Mouse (Mus musculus) C2C12 (cell line): ENCODE results near the gene C2cd4c. TPM values are rescaled to one million over a fixed set of nuclear protein-coding genes. Genes with fewer than 3 reads are reported as not detected.

Source experiments
- H3K27me3 ChIP-seq: one replicate; pipeline ENCODE4 v1.6.1; 2011; ENCODE audit not compliant: control insufficient read depth, insufficient read depth, insufficient read length
- H3K36me3 ChIP-seq: one replicate; pipeline ENCODE4 v1.6.1; 2011; ENCODE audit not compliant: control insufficient read depth, insufficient read depth
- H3K4me3 ChIP-seq: one replicate; pipeline ENCODE4 v1.5.1; 2011; ENCODE audit warnings: mild to moderate bottlenecking, control low read depth; ENCODE audit not compliant: poor library complexity, insufficient read depth, severe bottlenecking
- H3K79me2 ChIP-seq: one replicate; pipeline ENCODE4 v1.6.1; 2011; ENCODE audit not compliant: control insufficient read depth, insufficient read depth
- H3K79me3 ChIP-seq: one replicate; pipeline ENCODE4 v1.6.1; 2011; ENCODE audit warnings: low read depth, control low read depth
- H3ac ChIP-seq: one replicate; pipeline ENCODE3; 2011; ENCODE audit warnings: low read depth; ENCODE audit not compliant: control insufficient read depth, insufficient read length
- CEBPB ChIP-seq: IDR thresholded peaks from one replicate; pipeline ENCODE4 v1.6.1; 2011; ENCODE audit warnings: low read depth, mild to moderate bottlenecking, control low read depth, moderate library complexity
- CTCF ChIP-seq: IDR thresholded peaks from one replicate; pipeline ENCODE4 v1.5.1; 2011; ENCODE audit not compliant: control insufficient read depth, insufficient read depth, insufficient read length
- FOSL1 ChIP-seq: IDR thresholded peaks from one replicate; pipeline ENCODE4 v1.8.0; 2011; ENCODE audit warnings: mild to moderate bottlenecking, low read length; ENCODE audit not compliant: poor library complexity, insufficient read depth, severe bottlenecking
- MAX ChIP-seq: IDR thresholded peaks from one replicate; pipeline ENCODE4 v1.6.1; 2011; ENCODE audit warnings: mild to moderate bottlenecking, control low read depth
- MYOD1 ChIP-seq: IDR thresholded peaks from one replicate; pipeline ENCODE4 v1.6.1; 2011; ENCODE audit warnings: low read depth; ENCODE audit not compliant: control insufficient read depth, insufficient read length
- MYOG ChIP-seq: IDR thresholded peaks from one replicate; pipeline ENCODE4 v1.6.1; 2011; ENCODE audit not compliant: control insufficient read depth, insufficient read length; ENCODE audit errors: extremely low read depth
- USF1 ChIP-seq: IDR thresholded peaks from one replicate; pipeline ENCODE4 v1.6.1; 2011; ENCODE audit warnings: low read depth, mild to moderate bottlenecking, control low read depth, moderate library complexity
- long read RNA-seq, 2 experiments: library from polyadenylated mRNA; unstranded; transcript quantifications; one replicate each; pipeline ENCODE4 v2.0.0; 2019 to 2020
- polyA plus RNA-seq: library from polyadenylated mRNA; unstranded; fragments of >200 nt; fragmentation: generic; extraction: Trizol; gene quantifications from one replicate; pipeline ENCODE4 v1.2.1, GENCODE M21; 2012; ENCODE audit warnings: missing spikeins

Gene C2cd4c
- polyA plus RNA-seq, result 0.07 TPM
- long read RNA-seq, experiment 1, result 0 reads
- long read RNA-seq, experiment 2, result 0 reads

DNA sequence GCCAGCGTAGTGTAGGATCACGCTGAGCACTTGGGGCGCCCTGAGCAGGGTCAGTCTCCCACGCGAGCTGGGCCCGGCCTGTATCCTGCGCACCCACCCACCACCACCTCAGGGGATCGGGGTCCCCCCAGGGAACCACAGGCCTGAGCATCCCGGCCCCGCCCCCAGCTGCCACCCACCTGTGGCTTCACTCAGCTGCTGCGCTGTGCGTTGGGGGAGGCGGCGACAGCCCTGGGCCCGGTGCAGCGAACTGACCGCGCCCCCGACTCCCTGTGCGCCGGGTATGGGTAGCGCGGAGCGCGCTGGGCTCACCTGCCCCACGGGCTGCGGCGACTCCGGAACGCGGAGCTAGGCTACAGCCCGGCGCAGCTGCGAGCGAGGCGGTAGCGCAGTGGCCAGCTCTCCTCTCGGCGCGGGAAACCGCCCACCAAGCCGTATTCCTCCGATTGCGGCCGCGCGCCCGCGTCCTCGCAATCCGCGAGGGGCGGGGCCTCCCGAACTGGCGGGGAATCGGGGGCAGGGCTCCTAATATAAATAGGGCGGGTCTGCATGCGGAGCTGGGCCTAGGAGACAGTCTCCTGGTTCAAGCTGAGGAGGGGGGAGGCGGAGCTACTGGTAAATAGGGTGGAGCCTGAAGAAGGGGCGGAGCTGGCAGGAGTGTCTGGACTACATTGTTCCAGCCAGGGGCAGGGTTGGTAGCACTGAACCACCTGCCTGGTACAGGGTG, at the start of gene C2cd4c:
C2cd4c (minus strand) TSS at position 448 of the 727 bp plus-strand sequence.
- Histone ChIP-seq H3K36me3 (no peaks in the 10 kb centered on the region), H3K79me3 (no peaks in the 10 kb centered on the region), H3K4me3 (no peak within 1 kb of the TSS), H3K79me2 (no peaks in the 10 kb centered on the region), H3ac (peak within 1 kb of the TSS; percentile 64), H3K27me3 (peaks cover 46% of the 10 kb centered on the region)
- no peak for TF ChIP-seq MYOG
- no peak for TF ChIP-seq FOSL1
- no peak for TF ChIP-seq CTCF
- TF ChIP-seq MYOD1, result no peak
- no peak for TF ChIP-seq CEBPB
- TF ChIP-seq USF1, result no peak
- no peak for TF ChIP-seq MAX

DNA sequence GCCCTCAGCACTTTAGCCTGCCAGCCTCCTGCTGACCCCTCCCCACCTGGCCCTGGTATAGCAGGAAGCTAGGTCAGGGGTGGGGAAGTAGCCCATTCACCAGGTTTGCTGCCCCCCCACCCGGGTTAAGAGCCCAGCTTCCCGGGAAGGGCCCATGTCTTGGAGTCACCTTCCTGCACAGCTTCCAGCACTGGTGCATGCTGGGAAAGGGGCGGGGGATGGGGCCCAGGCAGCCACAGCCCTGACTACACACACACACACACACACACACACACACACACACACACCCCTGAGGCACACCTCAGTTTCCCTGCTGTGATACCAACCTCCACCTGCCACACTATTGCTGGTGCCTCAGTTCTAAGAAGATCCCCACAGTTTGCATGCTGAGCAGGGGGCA, 48.0 kb upstream of the C2cd4c start:
- H3K79me2 ChIP-seq, result no peaks in the 10 kb centered on the region

DNA sequence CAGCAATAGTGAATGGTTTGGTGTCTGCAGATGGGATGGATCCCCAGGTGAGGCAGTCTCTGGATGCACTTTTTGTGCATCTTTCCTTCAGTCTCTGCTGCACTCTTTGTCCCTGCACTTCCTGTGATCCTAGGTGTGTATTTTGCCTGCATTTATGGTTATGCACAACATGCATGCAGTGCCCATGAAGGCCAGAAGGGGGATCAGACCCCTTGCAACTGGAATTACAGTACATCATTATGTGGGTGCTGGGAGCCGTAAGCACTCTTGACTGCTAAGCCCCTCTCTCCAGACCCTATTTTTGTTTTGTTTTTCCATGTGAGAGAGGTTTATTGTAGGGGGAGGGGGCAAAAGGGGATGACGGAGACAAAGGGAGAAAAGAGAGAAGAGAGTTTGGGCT, 46.5 kb upstream of the C2cd4c start:
- Histone ChIP-seq H3K79me3 (no peaks in the 10 kb centered on the region), H3K36me3 (no peaks in the 10 kb centered on the region), H3K79me2 (no peaks in the 10 kb centered on the region), H3ac (no peak overlapping the region), H3K4me3 (no peak overlapping the region), H3K27me3 (peaks cover 18% of the 10 kb centered on the region)
- TF ChIP-seq MAX (no peak), MYOG (no peak), MYOD1 (no peak), CTCF (no peak)

More for the DNA sequence above, 48.0 kb upstream of the C2cd4c start:
- no peaks in the 10 kb centered on the region for H3K79me3 ChIP-seq
- peaks cover 19% of the 10 kb centered on the region for H3K27me3 ChIP-seq
- TF ChIP-seq MYOD1 (no peak), CTCF (no peak), FOSL1 (no peak), MYOG (no peak)
- H3K4me3 ChIP-seq, result no peak overlapping the region
- no peak overlapping the region for H3ac ChIP-seq
- H3K36me3 ChIP-seq, result no peaks in the 10 kb centered on the region

DNA sequence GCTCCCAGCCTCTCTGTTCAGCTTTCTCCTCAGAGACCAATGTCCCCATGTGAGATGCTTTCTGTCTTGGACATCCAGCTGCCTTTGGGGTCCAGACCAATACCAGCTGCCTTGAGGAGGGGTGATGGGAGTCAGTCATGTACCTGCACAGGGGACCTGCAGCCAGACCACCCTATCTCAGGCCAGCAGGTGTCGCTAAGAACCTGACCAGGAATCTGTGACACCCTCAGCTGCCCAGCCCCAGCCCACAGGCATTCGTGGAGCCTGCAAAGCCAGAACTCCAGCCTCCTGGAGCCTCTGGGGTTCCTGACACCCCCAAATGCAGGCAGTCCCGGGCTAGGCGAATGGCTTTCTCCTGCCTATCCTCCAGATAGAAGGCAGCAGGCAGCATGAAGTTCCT, 45.0 kb upstream of the C2cd4c start:
- H3K4me3 ChIP-seq, result no peak overlapping the region
- H3K27me3 ChIP-seq, result peaks cover 26% of the 10 kb centered on the region
- H3ac ChIP-seq, result no peak overlapping the region
- H3K36me3 ChIP-seq, result no peaks in the 10 kb centered on the region
- H3K79me2 ChIP-seq, result no peaks in the 10 kb centered on the region
- no peaks in the 10 kb centered on the region for H3K79me3 ChIP-seq
- no peak for TF ChIP-seq CEBPB
- TF ChIP-seq MYOD1, result no peak
- no peak for TF ChIP-seq MAX
- no peak for TF ChIP-seq MYOG
- no peak for TF ChIP-seq FOSL1
- no peak for TF ChIP-seq USF1
- no peak for TF ChIP-seq CTCF

DNA sequence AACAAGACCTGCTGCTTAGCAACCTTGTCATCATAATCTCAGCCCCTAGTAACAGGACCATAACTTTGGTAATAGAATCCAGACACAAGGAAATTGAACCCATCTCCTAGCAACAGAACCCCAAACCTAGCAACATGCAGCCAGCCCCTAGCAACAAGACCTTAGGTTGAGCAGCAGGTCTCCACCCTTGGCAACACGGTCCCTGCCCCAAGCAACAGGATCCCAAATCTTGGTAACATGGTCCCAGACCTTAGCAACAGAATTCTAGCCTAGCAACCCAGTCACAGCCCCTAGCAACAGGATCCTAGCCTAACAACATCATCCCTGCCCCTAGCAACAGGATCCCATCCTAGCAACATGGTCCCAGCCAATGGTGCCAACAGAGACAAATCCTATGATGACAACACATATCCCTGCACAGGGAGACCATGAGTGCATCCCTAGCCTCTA, 41.1 kb upstream of the C2cd4c start:
- Histone ChIP-seq H3K4me3 (no peak overlapping the region), H3K36me3 (no peaks in the 10 kb centered on the region), H3K79me2 (no peaks in the 10 kb centered on the region), H3ac (no peak overlapping the region), H3K79me3 (no peaks in the 10 kb centered on the region), H3K27me3 (peaks cover 40% of the 10 kb centered on the region)
- TF ChIP-seq CTCF (no peak), MAX (no peak), MYOG (no peak), USF1 (no peak), CEBPB (no peak), MYOD1 (no peak), FOSL1 (no peak)
